Mouse (Mus musculus): ENCODE data around the gene Dynll1. TPM values are rescaled to one million over a fixed set of nuclear protein-coding genes. Genes with fewer than 3 reads are reported as not detected.

Dynll1 gene
- total and polyA plus RNA-seq, 2 experiments from 2014 or later, result 196 to 893 TPM

DNA sequence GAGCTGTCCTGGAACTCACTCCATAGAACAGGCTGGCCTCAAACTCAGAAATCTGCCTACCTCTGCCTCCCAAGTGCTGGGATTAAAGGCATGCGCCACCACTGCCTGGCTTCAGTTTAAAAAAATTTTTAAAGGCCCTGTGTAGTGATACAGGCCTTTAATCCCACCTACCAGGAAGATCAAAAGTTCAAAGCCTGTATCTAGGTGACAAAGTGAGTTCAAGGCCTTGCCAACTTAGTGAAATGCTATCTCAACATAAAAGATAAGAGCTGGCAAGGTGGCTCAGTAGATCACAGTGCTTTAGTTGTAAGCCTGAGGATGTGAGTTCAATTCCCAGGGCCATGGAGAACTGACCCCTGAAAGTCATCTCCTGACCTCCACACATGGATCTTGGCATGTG lies 22.7 kb downstream of the Dynll1 start:
- WGBS, result 85% methylated on average over 1 of the region's 1 CpGs

GRCm38 (mm10) chr5:115275998-115276397 lies 24.8 kb downstream of the Dynll1 start:
- Histone ChIP-seq H3K27me3 (ENCODE audit: insufficient read depth, low read length) (no peaks in the 10 kb centered on the region), H3K4me1 (ENCODE audit: insufficient read depth, low read length) (peaks cover 2% of the 10 kb centered on the region; the same call in 1 of the 2 replicates), H3K9ac (replicated peaks; ENCODE audit: low read length, poor library complexity, severe bottlenecking) (no peak overlapping the region), H3K27ac (ENCODE audit: low read depth, low read length) (no peak overlapping the region), H3K4me2 (ENCODE audit: low read depth, low read length, poor library complexity, severe bottlenecking) (no peak overlapping the region), H3K4me3 (ENCODE audit: low read depth, low read length) (no peak overlapping the region), H3K9me3 (ENCODE audit: low read length) (no peaks in the 10 kb centered on the region), H3K36me3 (ENCODE audit: insufficient read depth, low read length) (no peaks in the 10 kb centered on the region)
- WGBS, result 39% methylated on average over 14 of the region's 14 CpGs
- peak; percentile 51 for TF ChIP-seq CTCF (IDR thresholded peaks at IDR 0.05)
- ATAC-seq (ENCODE audit: low FRiP score) (no peak), DNase-seq (ENCODE audit: low spot score) (peak; percentile 16)

More for the DNA sequence above, 22.7 kb downstream of the Dynll1 start:
- Histone ChIP-seq H3K4me1 (ENCODE audit: insufficient read depth, low read length) (no peaks in the 10 kb centered on the region), H3K27me3 (ENCODE audit: insufficient read depth, low read length) (no peaks in the 10 kb centered on the region), H3K9me3 (ENCODE audit: low read length) (no peaks in the 10 kb centered on the region), H3K27ac (ENCODE audit: low read depth, low read length) (no peak overlapping the region), H3K4me3 (ENCODE audit: low read depth, low read length) (no peak overlapping the region), H3K36me3 (ENCODE audit: insufficient read depth, low read length) (peaks cover 2% of the 10 kb centered on the region; the same call in 1 of the 2 replicates), H3K9ac (replicated peaks; ENCODE audit: low read length, poor library complexity, severe bottlenecking) (no peak overlapping the region), H3K4me2 (ENCODE audit: low read depth, low read length, poor library complexity, severe bottlenecking) (no peak overlapping the region)
- no peak for TF ChIP-seq CTCF (IDR thresholded peaks at IDR 0.05)
- DNase-seq (ENCODE audit: low spot score), result no peak
- ATAC-seq (ENCODE audit: low FRiP score), result no peak

DNA sequence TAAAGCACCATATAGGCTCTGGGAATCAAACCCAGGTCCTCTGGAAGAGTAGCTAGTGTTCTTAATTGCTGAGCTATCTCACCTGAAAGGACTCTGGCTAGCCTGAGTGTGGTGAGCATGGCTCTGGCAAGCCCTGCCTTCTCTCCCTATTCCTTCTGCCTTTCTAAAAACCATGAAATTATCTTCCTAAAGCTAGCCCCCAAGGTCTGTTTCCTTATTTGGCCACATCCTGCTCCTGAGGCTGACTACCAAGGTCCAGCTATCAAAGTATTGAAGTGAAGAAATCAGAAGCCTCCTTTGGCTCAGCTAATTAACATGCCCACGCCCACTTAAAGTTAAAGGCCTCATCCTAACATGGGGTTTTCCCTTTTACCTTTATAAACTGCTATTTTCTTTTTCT lies 26.0 kb downstream of the Dynll1 start:
- no peak for ATAC-seq (ENCODE audit: low FRiP score)
- no peak for DNase-seq (ENCODE audit: low spot score)
- Histone ChIP-seq H3K27me3 (ENCODE audit: insufficient read depth, low read length) (no peaks in the 10 kb centered on the region), H3K4me3 (ENCODE audit: low read depth, low read length) (no peak overlapping the region), H3K4me1 (ENCODE audit: insufficient read depth, low read length) (peaks cover 9% of the 10 kb centered on the region; the same call in 1 of the 2 replicates), H3K27ac (ENCODE audit: low read depth, low read length) (no peak overlapping the region), H3K4me2 (ENCODE audit: low read depth, low read length, poor library complexity, severe bottlenecking) (no peak overlapping the region), H3K36me3 (ENCODE audit: insufficient read depth, low read length) (no peaks in the 10 kb centered on the region), H3K9me3 (ENCODE audit: low read length) (no peaks in the 10 kb centered on the region), H3K9ac (replicated peaks; ENCODE audit: low read length, poor library complexity, severe bottlenecking) (no peak overlapping the region)
- WGBS, result 98% methylated on average over 1 of the region's 1 CpGs
- no peak for TF ChIP-seq CTCF (IDR thresholded peaks at IDR 0.05)

- Histone ChIP-seq H3K36me3 (ENCODE audit: insufficient read depth, low read length) (peaks cover 3% of the 10 kb centered on the region; the same call in 1 of the 2 replicates), H3K4me1 (ENCODE audit: insufficient read depth, low read length) (peaks cover 9% of the 10 kb centered on the region; the same call in 1 of the 2 replicates), H3K4me3 (ENCODE audit: low read depth, low read length) (no peak overlapping the region), H3K4me2 (ENCODE audit: low read depth, low read length, poor library complexity, severe bottlenecking) (no peak overlapping the region), H3K27me3 (ENCODE audit: insufficient read depth, low read length) (no peaks in the 10 kb centered on the region), H3K9me3 (ENCODE audit: low read length) (no peaks in the 10 kb centered on the region), H3K9ac (replicated peaks; ENCODE audit: low read length, poor library complexity, severe bottlenecking) (no peak overlapping the region), H3K27ac (ENCODE audit: low read depth, low read length) (no peak overlapping the region)
- DNase-seq (ENCODE audit: low spot score), result no peak
- TF ChIP-seq CTCF (IDR thresholded peaks at IDR 0.05), result peak; percentile 38
- ATAC-seq (ENCODE audit: low FRiP score), result no peak
- WGBS, result 71% methylated on average over 1 of the region's 1 CpGs
These were observed 26.4 kb downstream of the Dynll1 start for GRCm38 (mm10) chr5:115274353-115274752.

DNA sequence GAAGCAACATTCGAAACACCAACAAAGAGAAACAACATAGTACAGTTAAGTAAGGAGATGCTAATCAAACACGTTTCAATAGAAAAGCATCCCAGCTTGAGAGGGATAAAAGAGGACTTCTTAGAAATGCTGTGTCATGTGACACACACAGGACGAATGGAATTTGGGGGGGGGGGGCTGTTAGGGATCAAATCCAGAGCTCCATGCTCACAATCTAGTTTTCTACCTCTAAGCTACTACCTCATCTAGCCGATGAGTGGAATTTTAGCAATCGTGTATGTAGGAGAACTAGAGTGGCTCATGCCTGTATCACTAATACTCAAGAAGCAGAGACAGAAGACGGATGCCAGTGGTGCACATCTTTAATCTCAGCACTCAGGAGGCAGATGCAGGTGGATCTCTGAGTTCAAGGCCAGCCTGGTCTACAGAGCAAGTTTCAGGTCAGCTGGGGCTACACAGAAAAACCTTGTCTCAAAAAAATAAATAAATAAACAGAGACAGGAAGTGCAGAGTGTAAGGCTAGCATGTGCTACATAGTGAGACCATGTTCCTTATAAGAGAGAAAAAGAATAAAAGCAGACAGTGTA lies 27.2 kb downstream of the Dynll1 start:
- H3K4me3 ChIP-seq (ENCODE audit: low read depth, low read length), result peak overlapping the region; percentile 98
- H3K9me3 ChIP-seq (ENCODE audit: low read length), result no peaks in the 10 kb centered on the region

GRCm38 (mm10) chr5:115272812-115273548 lies 27.8 kb downstream of the Dynll1 start, which contains the start of gene Rnf10:
Gene Rnf10, minus strand, starts transcription at chr5:115272898.
- 13% methylated on average over 26 of the region's 26 CpGs for WGBS
- TF ChIP-seq CTCF (IDR thresholded peaks at IDR 0.05), result no peak
- Histone ChIP-seq H3K4me3 (ENCODE audit: low read depth, low read length) (peak within 1 kb of the TSS; percentile 98), H3K27me3 (ENCODE audit: insufficient read depth, low read length) (no peaks in the 10 kb centered on the region), H3K4me1 (ENCODE audit: insufficient read depth, low read length) (peaks cover 9% of the 10 kb centered on the region; the same call in 1 of the 2 replicates), H3K9ac (replicated peaks; ENCODE audit: low read length, poor library complexity, severe bottlenecking) (peak within 1 kb of the TSS; percentile 100), H3K9me3 (ENCODE audit: low read length) (no peaks in the 10 kb centered on the region), H3K36me3 (ENCODE audit: insufficient read depth, low read length) (peaks cover 3% of the 10 kb centered on the region; the same call in 1 of the 2 replicates), H3K27ac (ENCODE audit: low read depth, low read length) (peak within 1 kb of the TSS; percentile 91), H3K4me2 (ENCODE audit: low read depth, low read length, poor library complexity, severe bottlenecking) (peak within 1 kb of the TSS; percentile 69)
- ATAC-seq (ENCODE audit: low FRiP score) (peak; percentile 87), DNase-seq (ENCODE audit: low spot score) (peak; percentile 98)

More for the DNA sequence above, 27.2 kb downstream of the Dynll1 start:
- 60% methylated on average over 6 of the region's 6 CpGs for WGBS
- H3K4me1 ChIP-seq (ENCODE audit: insufficient read depth, low read length), result peaks cover 9% of the 10 kb centered on the region; the same call in 1 of the 2 replicates
- 0 out of 2 replicates have a peak overlapping the region, but pooled peaks have one; percentile 34 for H3K9ac ChIP-seq (replicated peaks; ENCODE audit: low read length, poor library complexity, severe bottlenecking)
- peak overlapping the region; percentile 91 for H3K27ac ChIP-seq (ENCODE audit: low read depth, low read length)
- DNase-seq (ENCODE audit: low spot score), result no peak
- H3K36me3 ChIP-seq (ENCODE audit: insufficient read depth, low read length), result peaks cover 3% of the 10 kb centered on the region; the same call in 1 of the 2 replicates
- no peak for TF ChIP-seq CTCF (IDR thresholded peaks at IDR 0.05)
- peak overlapping the region; percentile 51 for H3K4me2 ChIP-seq (ENCODE audit: low read depth, low read length, poor library complexity, severe bottlenecking)
- H3K27me3 ChIP-seq (ENCODE audit: insufficient read depth, low read length), result no peaks in the 10 kb centered on the region
- no peak for ATAC-seq (ENCODE audit: low FRiP score)

Data from midbrain, postnatal 0 days (tissue).